Mouse (Mus musculus) spleen, postnatal 14 days (tissue): ENCODE results near the gene Gng7.

Experiments used
- DNase-seq, 2 experiments: peaks; one replicate each; pipeline ENCODE4 v3.0.0; 2021 to 2022; ENCODE audit warnings: low spot score in 2 of 2

Gng7 gene

GRCm38 (mm10) chr10:80929299-80930226 lies 85.2 kb downstream of the Gng7 start, which contains the start of gene Gadd45b:
TSS of gene Gadd45b (plus strand) at chr10:80930073.
- DNase-seq, result peak; percentile 93 to 97

DNA sequence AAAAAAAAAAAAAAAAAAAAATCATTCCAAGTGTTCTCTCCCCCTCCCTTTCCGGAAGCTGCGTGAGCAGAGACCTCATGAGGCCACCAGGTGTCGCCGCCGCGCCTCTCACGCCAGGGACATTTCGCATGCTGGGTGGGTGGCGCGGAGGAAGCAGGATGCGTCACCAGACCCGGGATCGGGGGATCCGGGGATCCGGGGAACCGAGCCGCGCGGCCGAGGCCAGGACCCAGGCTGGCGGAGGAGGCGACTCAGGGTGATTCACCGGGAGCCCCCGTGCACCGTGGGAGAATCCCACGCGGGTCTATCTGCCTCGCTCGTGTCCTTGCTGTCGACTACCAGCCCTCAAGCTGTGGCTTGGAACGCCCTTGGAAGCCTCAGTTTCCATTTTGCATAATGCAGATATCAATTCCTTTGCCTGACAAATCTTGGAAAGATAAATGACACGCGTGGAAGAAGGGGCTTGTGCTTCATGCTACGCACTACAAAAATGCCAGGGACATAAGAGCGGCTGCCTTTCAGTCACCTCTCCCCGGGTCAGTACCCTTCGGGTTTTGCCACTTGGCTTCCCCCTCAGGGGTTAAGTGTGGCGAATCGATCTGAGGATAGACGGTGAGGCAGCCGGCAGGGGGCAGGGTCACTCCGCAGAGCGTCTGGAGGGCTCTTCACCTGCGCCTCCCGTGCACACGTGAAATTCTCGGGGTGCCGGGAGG lies 86.0 kb downstream of the Gng7 start:
- DNase-seq, result peak; percentile 69 to 77

DNA sequence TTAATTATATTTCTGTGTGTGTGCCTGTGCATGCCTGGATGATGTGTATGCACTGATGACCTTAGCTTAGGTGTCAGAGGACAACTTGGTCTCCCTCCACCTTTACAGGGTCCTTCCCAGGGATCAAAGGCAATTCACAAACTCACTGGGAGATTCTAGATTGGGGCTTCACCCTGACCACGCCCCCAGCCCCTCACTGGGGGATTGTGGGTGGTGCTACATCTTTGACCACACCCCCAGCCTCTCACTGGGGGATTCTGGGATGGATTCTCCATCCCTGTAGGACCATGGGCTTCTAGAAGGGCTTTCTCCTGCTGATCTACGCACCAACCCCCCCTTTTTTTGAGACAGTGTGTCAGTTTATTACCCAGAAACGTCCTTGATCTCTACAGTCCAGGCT lies 89.3 kb downstream of the Gng7 start:
- no peak for DNase-seq

GRCm38 (mm10) chr10:80921923-80922322 lies 92.8 kb downstream of the Gng7 start:
- DNase-seq, result no peak

DNA sequence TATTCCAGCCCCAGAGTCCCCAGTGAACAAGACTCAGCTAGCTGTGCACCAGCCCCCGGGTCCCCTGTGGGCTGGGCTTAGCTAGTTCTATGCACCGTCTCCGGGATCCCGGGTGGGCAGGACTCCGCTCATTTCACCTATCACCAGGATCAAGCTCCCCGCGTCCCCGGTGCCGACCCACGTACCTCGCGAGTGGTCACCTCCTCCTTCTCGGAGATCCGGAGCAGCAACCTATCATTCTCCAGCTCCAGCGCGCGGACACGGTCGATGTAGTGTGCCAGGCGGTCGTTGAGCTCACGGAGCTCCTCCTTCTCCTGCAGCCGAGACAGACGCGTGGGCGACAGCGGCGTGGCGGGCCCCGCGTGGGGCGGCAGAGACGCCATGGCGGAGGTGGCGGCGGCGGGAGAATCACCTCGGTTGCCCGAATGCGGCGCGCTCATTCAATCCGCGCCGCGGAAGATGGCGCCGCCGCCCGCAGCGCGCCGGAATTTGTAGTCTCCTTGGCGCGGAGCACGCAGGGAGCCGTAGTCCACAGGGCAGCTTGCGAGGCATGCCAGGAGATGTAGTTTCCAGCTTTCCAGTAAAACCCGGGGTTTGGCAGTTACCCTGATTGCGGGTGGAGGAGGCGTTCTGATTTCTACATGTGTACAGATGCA lies 96.8 kb downstream of the Gng7 start, which contains the start of gene Lmnb2:
Gene Lmnb2 (minus strand): TSS at position 467 of the 656 bp plus-strand sequence.
- peak in 1 of 2 experiments; percentile 60 for DNase-seq

DNA sequence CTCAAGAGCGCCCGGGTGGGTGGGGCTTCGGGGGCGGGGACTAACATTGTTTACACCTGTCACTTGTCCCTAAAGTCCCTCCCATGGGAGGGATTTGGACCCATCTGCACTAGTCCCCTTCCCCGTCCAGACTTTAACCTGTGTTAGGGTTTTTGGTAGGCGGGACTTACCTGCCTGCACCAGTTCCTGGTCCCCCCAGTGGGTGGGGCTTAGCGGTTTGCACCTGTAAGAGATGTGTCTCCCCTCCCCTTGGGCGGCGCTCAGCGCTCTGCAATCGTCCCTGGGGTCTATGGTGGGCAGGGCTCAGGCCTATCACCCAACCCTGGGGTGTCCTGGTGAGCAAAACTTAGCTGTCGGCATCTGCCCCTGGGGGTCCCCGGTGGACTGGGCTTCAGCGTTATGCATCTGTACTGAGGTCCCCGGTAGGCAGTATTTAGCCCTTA lies 97.4 kb downstream of the Gng7 start:
- DNase-seq, result no peak

DNA sequence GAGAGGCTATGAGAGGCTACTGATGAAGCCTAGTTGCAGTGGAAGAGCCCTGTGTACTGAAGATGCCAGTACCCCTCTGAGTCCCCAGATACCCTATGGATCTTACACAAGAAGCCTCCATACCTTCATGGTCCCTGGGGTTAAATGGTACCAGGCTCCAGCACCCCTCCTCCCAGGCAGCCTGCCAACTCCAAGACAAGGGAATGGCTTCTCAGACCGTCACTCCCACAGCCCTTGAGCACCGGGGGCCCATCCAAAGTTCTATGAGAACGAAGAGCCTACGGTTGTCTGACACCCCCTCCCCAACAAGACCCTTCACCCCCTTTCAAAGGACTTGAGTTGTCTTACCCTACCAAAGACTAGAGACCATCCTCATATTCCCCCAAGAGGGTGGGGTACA lies 99.0 kb downstream of the Gng7 start:
- DNase-seq, result no peak

GRCm38 (mm10) chr10:80915260-80915659 lies 99.5 kb downstream of the Gng7 start:
- DNase-seq, result no peak

GRCm38 (mm10) chr10:80914253-80914656 lies 100.5 kb downstream of the Gng7 start:
- DNase-seq, result no peak

DNA sequence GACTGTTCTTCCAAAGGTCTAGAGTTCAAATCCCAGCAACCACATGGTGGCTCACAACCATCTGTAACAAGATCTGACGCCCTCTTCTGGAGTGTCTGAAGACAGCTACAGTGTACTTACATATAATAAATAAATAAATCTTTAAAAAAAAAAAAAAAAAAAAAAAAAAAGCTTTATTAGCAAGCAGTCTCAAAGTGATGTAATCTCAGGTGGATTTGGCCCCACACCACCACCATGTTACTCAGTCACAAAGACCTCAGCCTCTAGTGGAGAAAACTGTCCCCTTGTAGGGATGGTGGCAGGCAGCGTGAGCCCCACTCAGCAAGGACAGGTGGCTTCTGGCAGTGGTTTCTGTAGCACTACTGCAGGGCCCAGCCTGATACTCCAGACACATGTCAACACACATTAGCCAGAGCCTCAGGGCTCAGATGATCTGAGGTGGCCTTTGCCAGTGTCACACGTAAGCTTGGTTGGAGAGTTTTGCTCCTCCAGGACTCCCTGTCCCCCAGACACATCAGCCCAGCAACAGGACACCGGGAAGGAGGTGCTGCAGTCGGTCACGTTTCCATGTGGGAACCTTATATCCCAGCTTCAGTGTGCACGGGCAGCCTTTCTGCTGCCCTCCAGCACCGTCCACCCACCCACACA lies 101.3 kb downstream of the Gng7 start:
- DNase-seq, result no peak

GRCm38 (mm10) chr10:80911891-80912290 lies 102.9 kb downstream of the Gng7 start:
- no peak for DNase-seq

DNA sequence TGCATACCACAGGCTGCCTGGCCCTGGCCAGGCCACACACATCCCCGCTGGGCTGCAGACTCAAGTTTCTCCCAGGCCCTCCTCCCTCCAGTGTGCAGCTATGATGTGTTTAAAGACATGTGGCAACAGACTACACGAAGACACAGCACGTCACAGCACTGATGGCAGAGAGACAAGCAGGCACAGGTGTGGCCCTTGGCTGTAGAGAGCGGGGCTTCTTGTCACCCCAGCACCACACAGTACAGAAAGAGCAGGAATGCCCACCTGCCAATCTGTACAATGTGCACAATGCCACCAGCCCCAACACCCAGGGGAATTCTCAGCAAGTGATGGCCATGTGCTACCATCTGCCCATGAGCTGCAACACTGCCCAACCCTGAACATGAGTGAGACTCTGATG lies 103.4 kb downstream of the Gng7 start:
- no peak for DNase-seq

GRCm38 (mm10) chr10:80909375-80910162 lies 105.2 kb downstream of the Gng7 start:
- DNase-seq, result no peak

GRCm38 (mm10) chr10:80904709-80905108 lies 110.0 kb downstream of the Gng7 start:
- DNase-seq, result no peak

DNA sequence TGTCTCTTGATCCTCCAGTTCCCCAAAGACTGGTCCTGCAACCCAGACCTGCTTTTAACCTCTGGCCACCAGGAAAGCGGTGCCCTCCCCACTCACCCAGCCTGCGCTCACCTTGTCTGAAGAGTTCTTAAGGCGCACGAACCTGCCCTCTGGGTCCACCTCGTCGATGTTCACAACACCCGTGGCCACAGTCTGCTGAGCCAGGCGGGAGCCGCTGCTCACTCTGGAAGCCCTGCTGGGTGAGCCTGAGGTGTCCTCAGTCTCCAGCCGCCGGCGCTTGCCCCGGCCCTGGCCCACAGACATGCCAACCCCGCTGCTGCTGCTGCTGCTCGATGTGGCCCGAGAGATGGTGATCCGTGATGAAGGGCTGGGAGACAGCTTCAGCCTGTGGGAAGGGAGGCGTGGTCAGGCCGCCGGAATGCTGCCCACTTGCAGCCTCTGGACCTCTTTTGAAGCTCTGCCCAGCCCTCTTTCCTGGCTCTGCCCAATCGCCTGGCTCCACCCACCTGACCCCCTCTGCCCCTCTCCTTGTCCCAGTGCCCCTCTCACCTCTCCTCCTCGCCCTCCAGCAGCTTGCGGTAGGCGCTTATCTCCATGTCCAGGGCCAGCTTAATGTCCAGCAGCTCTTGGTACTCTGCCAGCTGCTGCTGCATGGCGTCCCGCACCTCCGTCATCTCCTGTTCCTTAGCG lies 110.6 kb downstream of the Gng7 start:
- DNase-seq, result no peak

GRCm38 (mm10) chr10:80903282-80903681 lies 111.5 kb downstream of the Gng7 start:
- no peak for DNase-seq

- no peak for DNase-seq
These were observed 112.3 kb downstream of the Gng7 start for GRCm38 (mm10) chr10:80902273-80902940.

DNA sequence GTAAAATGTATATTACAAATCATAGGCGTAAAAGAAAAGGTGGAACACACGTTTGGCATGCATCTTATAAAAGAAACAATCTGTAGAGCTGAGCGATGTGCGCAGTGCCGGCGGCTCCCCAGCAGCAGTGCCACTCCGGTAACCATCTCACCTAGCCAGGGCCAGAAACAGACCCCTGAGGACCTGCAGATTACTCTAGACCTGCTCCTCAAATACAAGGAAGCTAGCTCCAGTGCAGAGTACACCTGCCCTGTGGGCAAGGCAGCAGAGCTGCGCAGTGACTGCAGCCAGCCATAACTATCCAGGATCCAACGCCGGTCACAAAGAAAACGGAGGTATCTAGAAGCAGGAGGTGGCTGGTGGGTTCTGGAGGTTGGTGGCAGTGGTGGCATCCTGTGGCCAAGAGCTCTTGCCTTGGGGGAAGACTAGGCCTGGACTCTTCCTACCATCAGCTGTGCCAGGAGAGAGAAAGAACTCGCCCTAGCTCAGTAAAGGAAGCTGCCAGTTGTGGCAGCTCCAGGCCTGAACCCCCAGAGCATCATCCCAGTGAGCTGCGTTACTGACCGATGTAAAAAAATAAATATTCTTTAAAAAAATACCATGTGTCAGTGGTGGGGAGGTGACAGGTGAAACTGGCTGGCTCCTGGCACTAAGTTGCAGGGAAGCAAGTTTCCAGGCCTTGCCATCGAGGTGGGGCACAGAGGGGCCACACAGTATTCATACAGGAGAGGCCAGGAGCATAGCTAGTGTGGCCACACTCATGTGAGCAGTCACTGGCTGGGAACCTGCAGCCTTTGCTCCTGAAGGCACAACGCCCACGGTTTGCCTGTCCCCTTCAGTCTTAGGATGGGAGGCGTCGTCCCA lies 113.1 kb downstream of the Gng7 start:
- no peak for DNase-seq
